Mouse (Mus musculus): Measurements from ENCODE around the gene Arhgef10l.

Gene Arhgef10l

DNA sequence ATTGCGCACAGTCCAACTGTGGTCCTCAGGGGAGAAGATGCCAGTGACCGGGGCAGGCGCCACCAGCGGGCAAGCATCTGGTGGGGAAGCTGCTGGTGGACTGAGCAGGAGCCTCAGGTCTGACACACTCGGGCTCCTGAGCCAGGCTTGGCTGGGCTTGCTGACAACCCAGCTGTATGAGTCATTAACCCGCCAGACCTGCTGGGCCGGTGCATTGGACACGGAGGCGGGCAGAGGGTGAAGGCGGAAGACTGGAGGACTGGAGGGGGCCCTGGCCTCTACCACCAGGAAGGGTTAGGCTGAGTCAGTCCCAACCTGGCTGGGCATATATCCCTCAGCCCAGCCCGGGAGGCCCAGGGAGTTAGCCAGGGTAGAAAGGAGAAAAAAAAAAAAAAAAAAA is at the start of gene Arhgef10l:
TSS of gene Arhgef10l (minus strand) at position 253 of the 400 bp plus-strand sequence.
- no peak for DNase-seq (ENCODE audit: low spot score in 2 of 2)

DNA sequence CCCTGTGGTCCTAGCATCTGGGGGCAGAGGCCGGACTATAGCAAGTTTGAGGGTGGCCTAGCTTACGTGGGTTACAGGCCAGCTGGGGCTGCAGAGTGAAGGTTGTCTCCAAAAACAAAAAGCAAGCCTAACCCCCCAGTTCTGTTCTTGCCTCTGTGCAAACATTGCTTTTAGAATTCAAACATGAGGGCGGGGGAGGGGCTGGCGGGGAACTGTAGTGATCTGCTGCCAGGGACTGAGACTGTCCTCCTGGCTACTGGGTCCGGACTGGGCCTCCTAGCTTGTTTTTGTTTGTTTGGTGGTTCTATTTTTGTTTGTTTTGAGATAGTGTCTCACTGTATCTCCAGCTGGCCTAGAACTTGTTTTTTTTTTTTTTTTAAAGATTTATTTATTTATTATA is 48.8 kb upstream of the Arhgef10l start:
- DNase-seq (ENCODE audit: low spot score in 2 of 2), result no peak

DNA sequence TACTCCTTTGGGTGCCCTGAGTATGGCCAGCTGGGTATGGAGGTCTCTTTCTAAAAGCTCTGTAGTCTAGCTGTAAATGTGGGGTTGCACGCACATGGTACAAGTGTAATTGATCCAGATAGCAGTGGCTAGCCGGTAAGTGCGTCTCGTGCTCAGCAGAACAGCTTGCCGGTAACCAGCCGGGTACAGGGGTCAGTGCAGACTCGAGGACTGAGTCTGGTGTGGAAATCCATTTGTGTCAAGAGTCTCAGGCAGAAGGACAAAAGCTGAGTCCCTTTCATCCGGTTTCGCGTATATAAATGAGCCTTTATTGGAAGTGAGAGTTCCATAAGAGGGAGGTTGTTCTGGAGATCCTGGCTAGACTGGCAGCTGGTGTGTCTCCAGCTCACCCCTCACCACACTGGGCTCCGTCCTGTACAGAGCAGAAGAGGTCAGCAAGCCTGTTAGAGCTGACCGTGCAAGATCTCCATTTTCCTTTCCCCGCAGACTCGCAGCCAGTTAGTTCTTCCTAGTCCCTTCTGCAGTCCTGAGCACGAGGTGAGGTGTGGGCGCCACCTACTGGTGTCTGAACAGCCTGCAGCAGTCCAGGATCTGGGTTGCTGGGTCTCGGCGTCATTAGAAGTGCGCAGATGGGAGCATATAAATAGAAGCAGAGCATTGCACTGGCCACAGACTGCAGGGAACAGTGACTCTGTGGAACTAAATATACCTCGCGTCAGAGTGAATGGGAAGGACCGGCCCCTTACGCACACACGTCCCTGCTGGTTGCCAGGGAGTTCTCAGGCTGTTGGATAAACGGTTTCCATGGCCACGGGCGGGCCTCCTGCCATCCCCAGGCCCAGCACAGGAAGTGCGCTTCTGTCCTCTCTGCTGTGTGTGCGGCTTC is 47.9 kb upstream of the Arhgef10l start:
- DNase-seq (ENCODE audit: low spot score in 2 of 2), result peak; percentile 72 to 79

DNA sequence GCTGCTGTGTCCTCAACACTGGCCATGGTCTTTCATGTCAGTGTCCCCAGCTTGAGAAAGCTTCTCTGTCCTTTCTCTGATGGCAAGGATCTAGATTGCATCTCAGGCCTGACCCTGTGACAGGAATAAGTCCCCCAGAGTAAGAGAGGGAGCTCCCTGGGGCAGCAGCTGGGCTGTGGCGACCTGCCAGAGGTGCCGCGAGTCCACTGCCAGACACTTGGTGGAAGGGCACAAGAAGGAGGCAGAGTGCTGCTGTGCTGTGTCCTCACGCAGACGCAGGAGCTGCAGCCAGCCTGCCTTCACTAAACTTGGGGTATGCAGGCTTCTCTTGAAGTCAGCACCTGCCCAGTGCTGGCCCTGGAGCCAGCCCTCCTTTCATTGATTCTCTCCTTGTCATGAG is 45.5 kb upstream of the Arhgef10l start:
- DNase-seq (ENCODE audit: low spot score in 2 of 2), result no peak

DNA sequence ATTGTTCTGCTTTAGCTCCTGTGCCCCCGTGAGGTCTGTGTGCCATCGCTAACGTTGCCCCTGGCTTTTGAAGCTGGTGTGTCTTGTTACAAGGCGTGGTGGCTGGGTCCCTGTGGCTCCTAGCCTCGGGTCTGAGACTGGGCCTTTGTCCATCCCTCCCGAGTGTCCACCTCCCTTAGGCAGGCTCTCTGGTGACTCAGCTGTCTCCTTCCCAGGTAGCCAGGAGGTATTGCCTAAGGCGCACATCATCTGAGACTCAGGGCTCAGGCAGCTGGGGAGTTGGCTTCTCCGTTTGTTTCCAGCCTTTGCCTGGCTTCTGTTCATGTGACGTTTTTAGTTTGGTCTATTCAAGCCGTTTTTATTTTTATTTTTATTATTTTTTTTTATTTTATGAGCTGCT is 45.0 kb upstream of the Arhgef10l start:
- no peak for DNase-seq (ENCODE audit: low spot score in 2 of 2)

DNA sequence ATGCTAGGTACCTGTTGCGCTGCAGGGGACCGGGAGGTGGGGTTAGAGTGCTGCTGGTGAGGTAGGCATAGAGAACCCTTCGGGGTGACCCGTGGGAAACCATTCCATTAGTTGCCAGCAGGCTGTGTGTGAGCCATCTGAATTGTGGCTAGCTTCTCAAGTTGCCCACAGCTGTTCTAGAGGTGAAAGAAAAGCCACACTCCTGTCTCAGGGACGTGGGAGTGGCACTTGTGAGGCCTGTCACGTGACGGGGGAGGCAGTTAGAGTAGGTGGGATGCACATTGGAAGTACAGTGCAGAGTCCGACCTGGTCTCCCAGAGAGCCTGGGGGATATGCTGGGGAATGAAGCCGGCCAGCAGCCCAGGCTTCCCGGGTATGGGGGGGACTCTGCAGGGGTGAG is 43.8 kb upstream of the Arhgef10l start:
- no peak for DNase-seq (ENCODE audit: low spot score in 2 of 2)

DNA sequence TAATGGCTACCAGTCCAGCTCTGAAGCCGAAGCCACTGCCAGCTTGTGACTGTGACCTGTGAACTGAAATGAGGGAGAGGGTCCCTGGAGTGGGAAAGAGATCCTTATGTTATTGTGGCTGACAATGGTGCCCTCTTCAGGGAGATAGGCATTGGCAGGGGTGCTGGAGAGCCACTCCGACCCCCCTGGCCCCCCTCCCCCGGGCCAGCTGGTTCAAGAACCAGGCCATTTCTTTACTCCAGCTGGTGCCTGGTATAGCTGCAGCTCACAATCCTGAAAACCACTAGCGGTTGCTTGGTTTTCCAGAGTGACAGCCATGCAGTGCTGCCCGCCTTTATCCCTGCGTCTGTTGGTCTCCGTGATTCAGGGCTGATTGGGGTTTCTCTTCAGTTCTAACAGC is 43.3 kb upstream of the Arhgef10l start:
- DNase-seq (ENCODE audit: low spot score in 2 of 2), result no peak

DNA sequence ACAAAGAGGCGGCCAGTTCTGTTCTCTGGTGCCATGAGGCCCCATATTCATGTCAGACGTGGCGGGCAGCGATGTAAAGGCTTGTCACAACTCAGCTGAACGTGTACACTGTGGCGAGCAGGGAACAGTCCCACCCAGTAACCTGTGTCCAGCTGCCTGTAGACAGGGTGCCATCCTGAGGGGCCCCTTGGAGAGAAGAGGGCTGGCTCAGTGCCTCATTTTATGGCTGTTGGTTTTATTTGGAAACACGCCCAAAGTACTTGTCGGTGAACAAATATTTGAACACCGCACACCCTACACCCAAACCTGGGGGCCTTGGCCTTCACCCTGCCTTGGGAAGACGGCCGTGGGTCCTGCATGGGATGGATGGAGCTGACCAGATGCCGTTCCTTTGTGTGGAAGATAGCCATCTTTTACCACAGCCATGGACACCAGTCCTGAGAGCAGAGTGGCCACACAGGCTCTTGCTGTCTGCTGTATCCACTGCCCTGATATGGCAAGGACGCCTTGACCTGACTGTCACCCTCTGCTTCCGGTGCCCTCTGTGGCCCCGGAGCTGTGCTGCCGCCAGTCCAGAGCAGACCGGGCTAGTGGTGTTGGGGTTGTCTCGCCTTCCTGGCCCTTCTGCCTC is 42.6 kb upstream of the Arhgef10l start:
- DNase-seq (ENCODE audit: low spot score in 2 of 2), result no peak

DNA sequence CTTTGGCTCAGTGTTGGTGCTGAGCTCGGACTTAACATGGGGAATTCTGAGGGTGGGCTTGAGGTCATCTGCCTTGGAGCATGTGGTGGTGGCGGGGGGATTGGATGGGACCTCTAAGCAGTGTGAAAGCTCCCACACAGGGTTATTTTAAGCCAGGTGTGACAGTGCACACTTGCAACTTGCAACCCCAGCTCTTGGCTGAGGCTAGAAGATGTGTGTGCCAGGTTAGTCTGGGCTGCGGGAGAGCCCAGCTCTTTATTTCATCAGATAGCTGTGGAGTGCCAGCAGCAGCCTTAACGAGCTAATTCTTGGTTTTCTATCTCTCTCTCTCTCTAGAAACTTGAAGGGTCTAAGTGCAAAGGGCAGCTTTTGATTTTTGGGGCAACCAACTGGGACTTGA is 41.8 kb upstream of the Arhgef10l start:
- DNase-seq (ENCODE audit: low spot score in 2 of 2), result no peak

DNA sequence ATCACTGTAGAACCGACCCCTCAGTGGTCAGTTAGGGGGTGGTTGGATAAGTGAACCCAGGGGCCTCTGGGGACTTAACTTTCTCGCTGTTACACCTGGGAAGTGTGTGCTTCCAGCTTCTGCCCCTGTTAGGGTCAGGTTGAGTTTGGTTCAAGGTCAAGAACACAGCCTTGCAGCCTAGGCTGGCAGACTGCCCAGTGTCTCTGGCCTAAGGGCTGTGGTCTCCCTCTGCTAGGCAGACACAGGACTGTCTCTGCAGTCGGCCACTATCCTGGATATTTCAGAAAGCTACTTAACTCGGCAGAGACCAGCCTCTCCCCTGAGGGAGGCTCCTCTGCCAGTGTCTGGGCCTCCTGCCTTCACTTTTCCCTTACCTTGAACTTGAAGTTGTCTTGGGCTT is 38.4 kb upstream of the Arhgef10l start:
- no peak for DNase-seq (ENCODE audit: low spot score in 2 of 2)

DNA sequence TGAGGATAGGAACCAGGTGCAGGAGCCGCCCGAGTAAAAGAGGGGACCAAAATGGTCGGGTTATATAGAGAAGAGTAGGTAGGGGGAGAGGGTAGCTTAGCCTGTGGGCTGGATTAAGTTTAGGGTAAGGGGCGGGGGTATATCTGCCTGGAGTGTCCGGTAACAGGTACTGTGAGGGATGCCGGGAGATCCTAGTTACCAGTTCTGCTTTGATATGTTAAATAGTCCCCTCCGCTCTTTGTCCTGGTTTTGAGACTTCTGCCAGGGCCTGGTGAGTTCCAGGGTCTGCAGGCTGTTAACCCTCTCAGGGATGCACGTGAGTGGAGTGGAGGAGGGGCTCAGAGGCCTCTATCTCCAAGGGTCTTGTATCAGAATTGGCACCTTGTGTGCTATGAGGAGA is 37.8 kb upstream of the Arhgef10l start:
- DNase-seq (ENCODE audit: low spot score in 2 of 2), result no peak

DNA sequence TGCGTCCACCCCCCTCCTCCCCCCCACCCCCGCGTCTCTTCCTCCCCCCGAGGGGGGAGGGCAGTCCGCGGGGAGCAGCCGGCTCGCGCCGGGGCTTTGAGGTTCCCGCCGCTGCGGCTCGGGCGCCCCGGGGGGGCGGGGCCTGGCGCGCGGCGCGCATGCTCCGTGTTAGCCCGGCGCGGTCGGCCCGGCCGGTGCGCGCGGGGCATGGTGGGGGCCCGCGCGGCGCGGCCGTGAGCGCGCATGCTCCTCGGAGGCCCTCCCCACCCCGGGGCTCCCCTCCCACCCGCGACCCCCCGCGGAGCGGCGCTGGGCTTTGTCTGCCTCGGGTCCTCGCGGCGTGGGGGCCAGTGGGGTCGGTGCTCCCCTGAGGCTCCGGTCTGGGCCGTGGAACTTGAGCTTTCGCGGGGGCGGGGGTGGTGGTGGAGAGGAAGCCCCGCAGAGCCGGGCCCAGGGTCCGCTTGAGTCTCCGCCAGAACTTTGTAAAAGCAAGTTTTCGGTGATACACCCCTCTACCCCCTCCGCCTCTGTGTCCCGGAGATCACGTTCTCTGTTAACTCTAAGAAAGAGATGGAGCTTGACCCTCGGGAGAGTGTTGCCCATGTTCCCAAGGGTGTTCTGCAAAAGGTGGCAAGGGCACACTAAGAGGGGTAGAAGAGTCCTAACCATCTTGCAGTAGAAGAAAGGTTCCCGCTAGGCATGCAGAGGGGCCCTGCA is 37.0 kb upstream of the Arhgef10l start:
- DNase-seq (ENCODE audit: low spot score in 2 of 2), result peak; percentile 86 to 87

DNA sequence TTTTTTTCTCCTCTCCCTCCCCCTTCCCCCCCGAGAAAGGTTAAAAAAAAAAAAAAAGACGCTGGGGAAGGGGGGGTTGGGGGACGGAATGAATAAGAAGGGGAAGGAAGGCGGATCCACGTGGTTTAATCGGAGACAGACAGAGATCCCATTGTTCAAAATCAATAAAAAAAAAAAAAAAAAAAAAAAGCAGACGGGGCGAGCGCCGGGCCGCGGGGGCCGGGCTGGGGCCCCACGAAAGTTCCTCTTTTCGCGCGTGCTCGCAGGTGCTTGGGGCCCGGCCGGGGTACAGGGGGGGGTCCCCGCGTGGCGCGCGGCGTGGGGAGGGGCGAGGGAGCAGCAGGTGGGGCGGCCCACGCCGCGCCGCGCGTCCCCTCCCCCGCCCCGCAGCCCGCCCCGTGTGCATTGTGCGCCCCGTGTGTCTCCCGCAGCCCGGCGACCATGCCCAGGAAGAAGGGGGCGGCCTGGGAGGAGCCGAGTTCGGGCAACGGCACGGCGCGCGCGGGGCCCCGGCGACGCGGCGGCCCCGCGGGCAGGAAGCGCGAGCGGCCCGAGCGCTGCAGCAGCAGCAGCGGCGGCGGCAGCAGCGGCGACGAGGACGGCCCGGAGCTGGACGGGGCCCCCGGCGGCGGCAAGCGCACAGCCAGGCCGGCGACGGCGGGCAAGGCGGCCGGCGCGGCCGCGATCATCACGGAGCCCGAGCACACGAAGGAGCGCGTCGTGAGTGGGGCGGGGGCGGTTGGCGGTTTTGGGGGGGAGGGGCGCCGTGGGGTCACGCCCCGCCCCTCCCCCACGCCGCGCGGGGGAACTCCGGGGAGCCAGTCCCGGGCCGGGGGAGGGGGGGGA is 36.1 kb upstream of the Arhgef10l start:
- DNase-seq (ENCODE audit: low spot score in 2 of 2), result peak; percentile 67 to 69

DNA sequence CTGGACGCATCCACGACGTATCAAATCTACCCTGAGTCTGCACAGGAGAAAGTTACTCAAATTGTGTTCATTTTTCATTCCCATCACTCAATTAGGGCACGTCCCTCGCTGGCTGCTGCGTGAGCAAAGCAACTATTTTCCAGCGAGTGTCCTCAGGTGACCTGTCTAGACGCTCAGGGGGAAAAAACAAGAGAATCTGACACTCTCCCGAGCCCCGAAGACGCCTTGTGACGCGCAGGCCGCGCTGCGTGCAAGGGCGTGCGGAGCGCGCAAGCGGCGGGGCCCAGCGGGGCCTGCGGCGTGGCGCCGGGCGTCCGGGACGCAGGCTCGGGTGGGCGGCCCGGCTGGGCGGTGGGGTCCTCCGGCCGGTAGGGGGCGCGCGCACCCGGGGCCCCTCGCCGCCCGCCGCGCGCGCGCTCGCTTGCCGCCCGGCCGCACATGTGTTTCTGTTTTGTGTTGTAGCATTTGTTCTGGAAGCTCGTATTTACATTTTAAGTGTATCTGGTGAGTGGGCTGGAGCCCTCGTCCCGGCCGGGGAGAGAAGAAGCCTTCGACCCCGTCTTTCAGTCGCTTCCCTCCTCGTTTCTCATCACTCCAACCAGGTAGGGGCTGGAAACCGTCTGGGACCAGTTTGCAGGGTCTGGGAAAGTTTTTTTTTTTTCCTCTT is 35.4 kb upstream of the Arhgef10l start:
- peak; percentile 80 to 81 for DNase-seq (ENCODE audit: low spot score in 2 of 2)

DNA sequence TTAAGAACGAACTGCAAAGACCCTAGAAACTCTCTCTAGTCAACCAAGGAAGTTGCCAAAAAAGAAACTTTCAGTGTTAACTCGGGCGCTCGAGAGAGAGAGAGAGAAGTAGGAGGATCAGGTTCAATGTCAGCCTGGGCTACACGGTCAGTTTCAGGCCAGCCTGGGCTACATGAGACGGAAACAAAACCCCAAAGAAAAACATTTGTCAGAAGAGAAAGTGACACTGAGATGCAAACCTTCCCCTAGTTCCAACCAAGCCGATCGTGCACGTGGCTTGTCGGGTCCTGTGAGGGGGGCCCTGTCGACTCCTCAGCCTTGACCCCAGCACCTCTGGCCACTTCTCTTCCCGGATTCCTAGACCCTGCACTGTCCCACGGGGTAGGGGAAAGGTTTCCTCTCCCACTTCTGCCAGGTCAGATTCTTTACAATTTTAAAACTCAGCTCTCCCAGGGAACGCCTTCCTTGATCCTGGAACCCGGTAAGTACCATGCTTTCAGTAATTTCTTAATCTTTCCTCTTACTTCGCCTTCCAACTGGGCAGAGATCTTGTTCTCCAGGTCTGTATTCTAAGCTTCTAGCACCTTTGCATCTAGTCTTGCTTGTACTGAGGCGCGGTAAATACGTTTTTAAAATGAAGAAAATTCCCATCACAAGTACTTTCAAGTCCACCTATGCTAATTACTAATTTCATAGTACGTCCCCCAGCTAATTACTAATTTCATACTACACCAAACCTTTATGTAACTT is 34.6 kb upstream of the Arhgef10l start, which contains the start of gene Rcc2:
TSS of gene Rcc2 (plus strand) at position 273 of the 750 bp plus-strand sequence.
- peak in 1 of 2 experiments; percentile 43 for DNase-seq (ENCODE audit: low spot score in 2 of 2)

DNA sequence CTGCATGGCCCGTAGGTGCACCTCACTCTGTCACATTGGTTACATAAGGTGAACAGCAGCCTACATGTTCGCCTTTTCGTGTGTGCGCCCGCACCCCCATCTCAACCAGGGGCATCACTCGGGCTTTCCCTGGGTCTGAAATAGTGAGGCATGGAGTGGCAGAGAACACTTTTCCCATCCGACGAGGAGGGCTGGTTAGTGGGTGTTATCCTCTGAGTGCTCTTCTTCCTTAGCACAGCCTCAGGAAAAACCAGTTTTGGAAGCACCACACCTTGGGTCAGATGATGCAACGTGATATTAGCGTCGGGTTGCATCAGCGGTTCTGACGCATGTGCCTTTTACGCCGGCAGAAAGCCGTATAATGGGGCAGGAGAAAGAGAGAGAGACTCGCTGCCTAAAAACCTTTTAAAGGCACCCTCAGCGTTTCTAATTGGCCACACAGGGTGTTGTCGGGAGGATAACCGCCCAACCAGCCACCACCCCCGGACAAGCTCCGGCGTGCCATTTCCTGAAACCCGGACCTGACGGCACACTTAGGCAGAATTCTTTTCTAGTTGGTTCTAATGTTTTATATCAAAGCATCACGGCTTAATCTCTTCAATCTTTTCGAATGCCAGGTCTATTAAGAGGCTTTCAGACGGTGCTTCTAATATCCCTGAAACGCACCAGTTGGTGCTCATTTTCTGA is 33.8 kb upstream of the Arhgef10l start:
- peak; percentile 84 to 87 for DNase-seq (ENCODE audit: low spot score in 2 of 2)

DNA sequence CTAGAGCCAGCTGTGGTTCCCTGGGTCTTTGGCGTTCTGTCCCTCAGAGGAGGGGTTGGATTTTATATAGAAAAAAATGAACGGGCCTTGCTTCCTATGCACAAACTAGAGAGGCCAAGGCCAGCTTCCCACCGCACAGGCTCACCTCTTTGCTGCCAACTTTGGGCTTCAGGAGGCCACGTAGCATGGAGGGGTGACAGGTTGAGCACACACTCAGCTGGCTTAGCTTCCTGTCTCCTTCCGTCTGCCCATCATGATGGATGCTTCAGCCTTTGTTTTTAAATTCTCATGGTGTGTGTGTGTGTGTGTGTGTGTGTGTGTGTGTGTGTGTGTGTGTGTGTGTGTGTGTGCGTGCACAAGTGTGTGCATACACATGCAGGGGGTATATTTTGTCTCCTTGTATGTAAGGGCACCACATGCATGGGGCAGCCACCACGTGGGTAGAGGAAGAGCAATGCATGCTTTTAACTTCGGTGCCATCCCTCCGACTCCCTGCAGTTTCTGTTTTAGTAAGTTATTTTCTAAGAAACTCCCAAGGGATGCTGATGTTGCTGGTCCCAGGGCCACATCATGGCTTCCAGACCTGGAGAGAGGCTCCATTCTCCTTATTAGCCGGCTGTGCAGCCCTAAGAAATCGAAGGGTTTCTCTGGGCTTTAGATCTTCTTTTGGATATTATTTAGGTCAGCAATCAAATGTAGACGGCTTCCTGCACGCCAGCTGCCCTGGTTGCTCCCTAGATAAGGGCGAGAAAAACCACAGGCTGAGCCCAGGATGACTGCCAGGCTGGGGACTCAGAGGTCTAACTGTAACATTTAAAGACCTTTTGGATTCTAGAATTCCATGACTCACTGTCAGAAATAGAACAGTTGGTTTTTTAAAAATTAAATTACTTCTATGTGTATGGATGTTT is 30.1 kb upstream of the Arhgef10l start:
- DNase-seq (ENCODE audit: low spot score in 2 of 2), result no peak

DNA sequence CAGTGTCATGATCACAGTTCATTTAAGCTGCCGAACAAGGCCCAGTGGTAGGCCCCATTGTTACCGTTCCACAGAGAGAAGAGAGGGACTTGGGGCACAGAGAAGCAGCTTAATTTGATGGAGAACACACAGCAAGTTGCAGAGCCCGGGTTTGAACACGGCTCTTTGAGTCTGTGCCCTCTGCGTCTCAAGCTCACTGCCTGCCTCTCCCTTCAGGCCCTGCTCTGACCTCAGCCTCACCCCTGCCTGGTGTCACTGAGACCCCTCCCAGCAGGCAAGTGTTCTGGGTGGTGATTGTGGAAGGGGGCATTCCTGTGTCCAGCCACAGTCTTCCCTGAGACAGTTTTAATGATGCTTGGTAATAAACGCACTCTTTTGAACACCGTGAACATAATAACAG is 29.3 kb upstream of the Arhgef10l start:
- DNase-seq (ENCODE audit: low spot score in 2 of 2), result no peak
